Mouse (Mus musculus): ENCODE measurements at regions not wholly inside any gene's neighbourhood (a gene's known extent, or its start where the extent isn't known, plus 50 kb on each side); places are given as distances from the start of the nearest gene placed in this dataset.

GRCm38 (mm10) chr14:94522007-94522406, 631.5 kb upstream of the Pcdh9 start:
- DNase-seq (ENCODE audit: low read depth, low spot score), result no peak
- Histone ChIP-seq H3K4me1 (ENCODE audit: control insufficient read depth in 1 of 2, insufficient read depth in 2 of 2, low read length in 2 of 2) (no peaks in the 10 kb centered on the region), H3K79me2 (ENCODE audit: control insufficient read depth, insufficient read depth, low read length, poor library complexity) (no peaks in the 10 kb centered on the region), H3K27ac (ENCODE audit: control insufficient read depth, low read depth, low read length) (no peak overlapping the region), H3K4me3 (ENCODE audit: control insufficient read depth in 1 of 2, insufficient read depth in 1 of 2, low read depth in 2 of 2, low read length in 2 of 2) (no peak overlapping the region), H3K9me3 (replicated peaks; ENCODE audit: insufficient read depth, low read length) (no peaks in the 10 kb centered on the region), H3K36me3 (ENCODE audit: control insufficient read depth in 1 of 2, insufficient read depth in 2 of 2, low read length in 2 of 2) (no peaks in the 10 kb centered on the region), H3K9ac (ENCODE audit: control insufficient read depth, low read depth, low read length, poor library complexity, severe bottlenecking) (no peak overlapping the region), H3K27me3 (ENCODE audit: control insufficient read depth in 1 of 2, insufficient read depth in 2 of 2, low read length in 2 of 2) (no peaks in the 10 kb centered on the region)
- TF ChIP-seq TBP (IDR thresholded peaks at IDR 0.05; ENCODE audit: low read depth, low read length), result no peak
- no peak for TF ChIP-seq SIN3A (IDR thresholded peaks at IDR 0.05; ENCODE audit: low read length)
- no peak for TF ChIP-seq HCFC1 (IDR thresholded peaks at IDR 0.05; ENCODE audit: low read depth, low read length)
- TF ChIP-seq SMC3 (IDR thresholded peaks at IDR 0.05; ENCODE audit: low read depth, low read length), result no peak
- no peak for TF ChIP-seq ZNF384 (IDR thresholded peaks at IDR 0.05; ENCODE audit: low read depth, low read length)
- no peak for TF ChIP-seq ELF1 (IDR thresholded peaks at IDR 0.05; ENCODE audit: low read depth, low read length)
- TF ChIP-seq BHLHE40 (IDR thresholded peaks at IDR 0.05; ENCODE audit: borderline replicate concordance, low read depth, low read length), result no peak
- TF ChIP-seq MXI1 (IDR thresholded peaks at IDR 0.05; ENCODE audit: low read depth, low read length), result no peak
- TF ChIP-seq TAL1 (IDR thresholded peaks at IDR 0.05; ENCODE audit: low read length), result no peak
- TF ChIP-seq MAX (IDR thresholded peaks at IDR 0.05; ENCODE audit: low read length), result no peak
- no peak for TF ChIP-seq UBTF (IDR thresholded peaks at IDR 0.05; ENCODE audit: borderline replicate concordance, insufficient read depth, low read depth, low read length)
- TF ChIP-seq MYC (IDR thresholded peaks at IDR 0.05; ENCODE audit: low read depth, low read length), result no peak
- no peak for TF ChIP-seq E2F4 (IDR thresholded peaks at IDR 0.05; ENCODE audit: borderline replicate concordance, low read depth, low read length)
- no peak for TF ChIP-seq USF1 (IDR thresholded peaks at IDR 0.05; ENCODE audit: low read depth, low read length)
- no peak for TF ChIP-seq ETS1 (IDR thresholded peaks at IDR 0.05; ENCODE audit: low read depth, low read length)
- TF ChIP-seq POLR2A (IDR thresholded peaks at IDR 0.05; ENCODE audit: control insufficient read depth in 1 of 2, insufficient read depth in 1 of 2, low read depth in 1 of 2, low read length in 2 of 2, poor library complexity in 1 of 2), result no peak

- no peaks in the 10 kb centered on the region for H3K27me3 ChIP-seq (ENCODE audit: control insufficient read depth in 1 of 2, insufficient read depth in 2 of 2, low read length in 2 of 2)
- TF ChIP-seq SMC3 (IDR thresholded peaks at IDR 0.05; ENCODE audit: low read depth, low read length), result no peak
- H3K79me2 ChIP-seq (ENCODE audit: control insufficient read depth, insufficient read depth, low read length, poor library complexity), result no peaks in the 10 kb centered on the region
- no peaks in the 10 kb centered on the region for H3K4me1 ChIP-seq (ENCODE audit: control insufficient read depth in 1 of 2, insufficient read depth in 2 of 2, low read length in 2 of 2)
- no peak overlapping the region for H3K27ac ChIP-seq (ENCODE audit: control insufficient read depth, low read depth, low read length)
- H3K4me3 ChIP-seq (ENCODE audit: control insufficient read depth in 1 of 2, insufficient read depth in 1 of 2, low read depth in 2 of 2, low read length in 2 of 2), result no peak overlapping the region
- no peaks in the 10 kb centered on the region for H3K36me3 ChIP-seq (ENCODE audit: control insufficient read depth in 1 of 2, insufficient read depth in 2 of 2, low read length in 2 of 2)
- H3K9me3 ChIP-seq (replicated peaks; ENCODE audit: insufficient read depth, low read length), result no peaks in the 10 kb centered on the region
- no peak overlapping the region for H3K9ac ChIP-seq (ENCODE audit: control insufficient read depth, low read depth, low read length, poor library complexity, severe bottlenecking)
- DNase-seq (ENCODE audit: low read depth, low spot score), result no peak
Measured at GRCm38 (mm10) chr14:94491370-94491769, 600.9 kb upstream of the Pcdh9 start.

GRCm38 (mm10) chr14:94475887-94476286, 585.4 kb upstream of the Pcdh9 start:
- Histone ChIP-seq H3K9me3 (replicated peaks; ENCODE audit: insufficient read depth, low read length) (no peaks in the 10 kb centered on the region), H3K27me3 (ENCODE audit: control insufficient read depth in 1 of 2, insufficient read depth in 2 of 2, low read length in 2 of 2) (no peaks in the 10 kb centered on the region), H3K79me2 (ENCODE audit: control insufficient read depth, insufficient read depth, low read length, poor library complexity) (no peaks in the 10 kb centered on the region), H3K4me3 (ENCODE audit: control insufficient read depth in 1 of 2, insufficient read depth in 1 of 2, low read depth in 2 of 2, low read length in 2 of 2) (no peak overlapping the region), H3K9ac (ENCODE audit: control insufficient read depth, low read depth, low read length, poor library complexity, severe bottlenecking) (no peak overlapping the region), H3K27ac (ENCODE audit: control insufficient read depth, low read depth, low read length) (no peak overlapping the region), H3K36me3 (ENCODE audit: control insufficient read depth in 1 of 2, insufficient read depth in 2 of 2, low read length in 2 of 2) (no peaks in the 10 kb centered on the region), H3K4me1 (ENCODE audit: control insufficient read depth in 1 of 2, insufficient read depth in 2 of 2, low read length in 2 of 2) (no peaks in the 10 kb centered on the region)
- DNase-seq (ENCODE audit: low read depth, low spot score), result no peak
- TF ChIP-seq MYC (IDR thresholded peaks at IDR 0.05; ENCODE audit: low read depth, low read length), result no peak
- no peak for TF ChIP-seq MAX (IDR thresholded peaks at IDR 0.05; ENCODE audit: low read length)
- no peak for TF ChIP-seq ZC3H11A (IDR thresholded peaks at IDR 0.05; ENCODE audit: low read depth, low read length)
- TF ChIP-seq JUND (IDR thresholded peaks at IDR 0.05; ENCODE audit: low read depth, low read length), result no peak
- TF ChIP-seq CTCF (IDR thresholded peaks at IDR 0.05 in 2 of 3, conservative IDR thresholded peaks at IDR 0.05 in 1 of 3; ENCODE audit: control insufficient read depth in 1 of 3, insufficient read depth in 1 of 3, low read depth in 2 of 3, low read length in 3 of 3, poor library complexity in 1 of 3, severe bottlenecking in 1 of 3), result no peak
- no peak for TF ChIP-seq MEF2A (IDR thresholded peaks at IDR 0.05; ENCODE audit: extremely low read depth, insufficient replicate concordance, low read depth, low read length, poor library complexity, severe bottlenecking)
- no peak for TF ChIP-seq TCF12 (IDR thresholded peaks at IDR 0.05; ENCODE audit: low read depth, low read length)
- TF ChIP-seq MAFK (IDR thresholded peaks at IDR 0.05; ENCODE audit: borderline replicate concordance, low read depth, low read length), result no peak
- TF ChIP-seq ZNF384 (IDR thresholded peaks at IDR 0.05; ENCODE audit: low read depth, low read length), result no peak
- TF ChIP-seq SIN3A (IDR thresholded peaks at IDR 0.05; ENCODE audit: low read length), result no peak
- no peak for TF ChIP-seq EP300 (IDR thresholded peaks at IDR 0.05; ENCODE audit: low read depth in 1 of 2, low read length in 2 of 2)
- no peak for TF ChIP-seq E2F4 (IDR thresholded peaks at IDR 0.05; ENCODE audit: borderline replicate concordance, low read depth, low read length)
